Mouse (Mus musculus) lung, postnatal 10 days (tissue): ENCODE data around the gene Iscu.

Experiments
- DNase-seq: peaks from one replicate; pipeline ENCODE4 v3.0.0; 2021

Iscu gene

DNA sequence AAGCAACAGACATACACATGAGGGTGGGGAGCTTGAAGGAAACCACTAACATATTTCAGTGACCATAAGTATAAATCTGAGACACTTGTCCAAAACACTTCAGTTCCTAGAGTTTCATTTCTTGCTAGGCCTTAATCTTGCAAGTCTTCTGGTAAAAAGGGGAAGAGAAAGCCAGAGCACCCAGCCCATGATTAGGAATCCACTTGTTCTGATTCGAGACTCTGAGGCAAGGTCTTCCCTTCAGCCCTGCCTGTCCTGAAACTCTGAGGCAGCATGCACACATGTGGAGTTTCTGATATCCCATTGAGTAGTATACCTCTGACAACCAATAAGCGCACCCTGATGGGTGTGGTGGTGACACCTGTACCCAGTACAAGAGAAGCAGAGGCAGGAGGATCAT lies 11.0 kb upstream of the Iscu start:
- no peak for DNase-seq

DNA sequence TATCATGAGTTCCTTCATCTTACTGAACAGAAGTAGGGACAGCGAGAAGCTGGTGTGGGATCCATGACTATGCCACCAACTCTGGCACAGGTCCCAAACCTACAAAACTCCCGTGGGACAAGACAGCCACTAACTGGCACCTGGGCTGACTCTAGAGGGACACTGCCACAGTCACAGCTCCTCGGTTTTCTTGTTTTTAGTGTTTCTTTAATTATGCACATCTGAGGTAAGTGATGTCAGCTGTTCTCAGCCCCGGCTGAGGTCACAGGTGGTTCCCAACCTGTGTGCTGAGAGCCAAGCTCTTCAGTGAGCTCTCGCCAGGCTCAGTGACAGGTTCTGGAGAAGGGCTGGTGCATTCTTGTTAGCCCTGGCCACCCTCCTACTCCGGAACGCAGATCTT lies 8.1 kb upstream of the Iscu start:
- no peak for DNase-seq

DNA sequence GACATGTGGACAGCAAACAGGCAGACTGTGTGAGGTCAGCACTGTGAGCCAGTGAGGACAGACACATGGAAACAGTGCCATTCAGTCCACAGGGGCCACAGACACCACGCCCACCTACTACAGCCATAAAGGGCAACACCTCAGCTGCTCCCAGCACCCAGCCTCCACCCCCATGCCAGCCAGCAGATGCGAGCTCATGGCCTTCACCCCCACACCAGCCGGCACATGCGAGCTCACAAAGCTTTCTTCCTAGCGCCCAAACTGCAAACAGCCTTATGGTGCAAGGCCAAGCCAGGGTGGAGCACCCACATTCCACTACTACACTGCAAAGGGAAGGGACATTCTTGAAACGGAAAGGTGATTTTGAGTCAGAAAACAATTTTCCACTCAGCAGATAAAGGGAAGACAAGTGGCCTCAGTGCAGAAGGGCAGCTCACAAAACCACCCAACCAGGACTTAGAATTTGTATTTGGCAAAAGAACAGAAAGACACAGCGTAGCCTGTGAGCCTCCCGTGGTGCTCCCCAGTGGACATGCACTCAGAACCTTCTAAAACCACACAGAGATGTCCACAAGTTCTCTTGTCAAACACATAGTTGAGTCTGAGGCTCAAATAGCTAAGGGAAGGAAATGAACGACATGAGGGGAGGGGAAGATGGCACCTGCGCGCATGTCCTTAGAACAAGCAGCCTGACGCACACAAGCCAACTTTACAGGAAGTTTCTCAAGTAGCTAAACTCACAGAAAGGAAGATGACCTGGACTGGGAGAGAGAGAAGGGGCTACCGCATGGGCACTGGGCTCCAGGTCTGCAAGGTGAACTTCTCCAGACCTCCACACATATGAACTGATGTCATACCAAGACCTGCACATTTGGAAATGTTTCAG lies 6.7 kb upstream of the Iscu start:
- DNase-seq = no peak

DNA sequence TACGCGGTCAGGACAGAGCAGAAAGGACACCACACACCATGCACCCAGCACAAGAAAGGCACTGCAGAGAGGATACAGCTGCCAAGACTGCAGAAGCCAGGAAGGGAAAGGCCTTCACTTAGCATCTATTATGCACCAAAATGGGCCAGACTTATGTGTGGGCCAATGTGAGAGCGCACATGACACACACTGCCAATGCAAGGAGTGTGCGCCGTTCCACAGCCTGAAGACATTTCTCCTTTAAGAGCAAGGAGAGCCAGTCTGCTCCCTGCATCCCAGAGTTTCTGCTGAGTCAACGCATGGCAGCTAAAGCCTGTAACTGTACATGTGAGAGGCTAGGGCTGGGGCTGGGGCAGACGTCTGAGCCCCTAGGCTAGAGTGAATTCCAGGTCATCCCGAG lies 3.7 kb upstream of the Iscu start:
- DNase-seq = no peak

DNA sequence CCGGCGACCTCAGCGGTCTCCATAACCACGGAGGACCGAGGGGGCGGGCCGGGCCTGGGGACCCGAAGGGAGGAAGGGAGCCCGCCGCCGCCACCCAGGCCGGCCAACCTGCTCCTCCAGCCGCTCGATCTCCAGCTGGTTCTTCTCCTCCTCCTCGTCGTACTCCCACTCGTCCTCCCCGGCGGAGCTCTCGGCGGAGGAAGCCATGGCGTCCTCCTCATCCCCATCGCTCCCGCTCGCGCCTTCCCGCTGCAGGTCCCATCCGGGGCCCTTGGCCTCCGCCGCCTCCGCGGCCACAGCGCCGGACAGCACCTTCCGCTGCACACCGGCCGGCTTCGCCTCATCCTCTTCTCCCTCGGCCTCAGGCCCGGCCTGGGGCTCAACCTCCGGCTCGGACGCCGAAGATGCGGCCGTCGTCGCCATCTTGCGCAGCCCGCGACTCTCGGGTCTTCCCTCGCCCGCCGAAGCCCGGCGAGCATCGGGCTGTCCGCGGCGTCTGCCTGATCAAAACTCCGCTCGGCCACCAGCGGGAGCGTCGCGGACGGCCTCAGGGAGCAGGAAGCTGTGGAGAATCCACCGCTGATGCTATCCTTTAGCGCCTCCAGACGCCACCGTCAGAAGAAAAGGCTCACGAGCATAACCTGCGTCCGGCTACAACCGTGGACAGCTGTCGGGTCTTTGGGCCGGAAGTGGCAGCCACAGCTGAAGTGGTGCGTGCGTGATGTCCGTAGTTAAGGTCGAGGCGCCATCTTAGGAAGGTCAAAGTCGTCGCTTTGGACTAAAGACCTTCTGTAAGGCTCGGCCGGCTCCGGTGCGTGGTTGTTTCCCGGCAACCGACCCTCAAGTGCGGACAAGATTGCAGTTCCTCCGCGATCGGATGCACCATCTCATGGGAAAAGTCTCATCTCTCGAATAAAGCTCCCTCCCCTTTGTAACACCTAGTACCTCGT lies 1.1 kb upstream of the Iscu start:
- peak; percentile 92 for DNase-seq

DNA sequence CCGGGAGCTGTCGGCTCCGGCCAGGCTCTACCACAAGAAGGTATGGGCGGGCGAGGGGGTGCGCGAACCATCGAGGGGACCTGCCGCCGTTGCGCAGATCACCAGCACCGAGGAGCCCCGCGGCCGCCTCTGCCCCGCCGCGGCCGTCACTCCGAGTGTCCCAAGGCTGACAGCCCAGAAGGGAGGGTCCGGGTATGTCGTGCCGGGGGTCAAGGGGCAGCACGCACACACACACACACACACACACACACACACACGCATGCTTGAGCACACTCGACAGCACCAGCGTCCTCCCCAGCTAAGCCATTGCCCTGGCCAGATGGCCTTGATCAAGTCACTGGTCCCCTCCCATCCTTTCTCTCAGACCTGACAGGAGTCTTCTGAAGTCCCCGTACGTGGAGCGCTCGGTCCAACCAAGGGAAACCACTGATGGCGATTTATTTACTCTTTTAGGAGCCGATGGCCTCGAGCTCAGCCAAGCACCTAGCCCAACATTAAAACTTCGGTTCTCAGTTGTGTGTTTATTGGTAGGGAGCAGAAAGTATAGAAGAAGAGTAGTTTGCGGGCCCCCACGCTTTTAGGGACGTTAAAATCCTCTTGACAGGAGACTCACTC lies 464 bp downstream of the Iscu start:
- DNase-seq = peak; percentile 33

DNA sequence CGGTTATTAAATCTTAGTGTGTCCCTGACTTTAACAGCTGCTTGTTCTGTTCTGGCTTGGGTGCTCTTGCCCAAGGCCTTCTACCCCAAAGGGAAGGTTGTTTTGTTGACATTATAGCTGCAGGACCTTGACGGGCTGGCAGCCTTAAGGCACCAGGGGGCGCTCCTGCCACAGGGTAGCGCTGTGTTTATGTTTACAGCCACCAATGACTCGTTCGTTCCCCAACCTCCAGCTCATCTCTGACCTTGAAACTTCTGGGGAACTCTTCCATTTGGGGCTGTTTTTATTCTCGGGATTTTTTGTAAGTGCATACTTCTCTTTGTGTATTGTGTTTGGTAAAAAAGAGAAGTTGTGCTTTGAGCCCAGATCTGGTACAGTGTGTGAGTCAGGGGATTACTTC lies 1.1 kb downstream of the Iscu start:
- peak; percentile 93 for DNase-seq

DNA sequence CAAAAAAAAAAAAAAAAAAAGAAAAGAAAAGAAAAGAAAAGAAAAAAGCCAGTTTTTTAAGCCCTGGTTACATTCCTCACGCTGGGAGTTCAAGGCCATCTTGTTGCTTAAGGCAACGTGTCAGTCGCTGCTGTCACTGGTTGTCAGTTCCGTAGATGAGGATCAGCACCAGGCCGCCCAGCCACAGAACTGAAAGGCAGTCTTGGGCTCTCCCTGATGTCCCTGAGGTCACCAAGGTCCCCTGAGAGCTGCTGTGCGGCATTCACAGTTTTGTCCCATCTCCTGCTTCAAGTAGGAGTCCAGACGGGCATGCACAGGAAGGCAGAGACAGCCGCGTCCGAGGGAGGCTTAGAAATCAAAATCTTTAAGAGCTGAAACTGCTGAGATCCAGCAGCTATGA lies 3.0 kb downstream of the Iscu start:
- DNase-seq = no peak

DNA sequence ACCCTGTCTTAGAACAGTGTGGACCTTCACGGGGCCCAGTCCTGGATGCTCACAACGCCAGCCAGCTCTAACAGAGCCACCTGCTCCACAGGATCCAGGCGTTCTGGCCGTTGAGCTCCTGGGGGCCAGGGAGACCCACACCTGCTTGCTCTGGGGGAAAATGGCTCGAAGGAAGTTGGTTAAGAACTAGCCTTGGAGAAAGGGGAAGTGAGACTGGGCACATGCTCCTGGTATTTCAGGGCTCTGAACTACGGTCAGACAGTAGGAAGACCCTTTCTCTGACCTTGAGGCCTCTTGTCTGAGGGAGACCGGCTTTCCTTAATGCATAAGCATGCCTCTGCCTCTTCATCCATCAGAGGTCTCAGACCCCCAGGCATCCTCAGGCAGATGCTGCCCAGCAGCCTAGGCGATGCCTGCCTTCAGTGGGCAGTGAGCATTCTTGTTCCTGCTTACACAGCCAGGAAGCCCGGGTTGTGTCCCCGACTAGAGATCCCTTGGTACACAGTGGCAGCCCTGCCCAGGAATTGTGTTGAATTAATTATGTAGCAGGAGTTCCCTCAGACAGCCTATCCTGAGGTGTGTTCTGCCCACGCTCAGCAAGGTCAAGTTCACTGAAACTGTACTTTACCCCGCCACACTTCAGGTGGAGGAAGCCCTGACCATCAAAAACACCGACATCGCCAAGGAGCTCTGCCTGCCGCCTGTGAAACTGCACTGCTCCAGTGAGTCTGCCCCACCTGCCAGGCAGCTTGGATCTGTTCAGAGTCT lies 3.8 kb downstream of the Iscu start:
- DNase-seq = no peak

DNA sequence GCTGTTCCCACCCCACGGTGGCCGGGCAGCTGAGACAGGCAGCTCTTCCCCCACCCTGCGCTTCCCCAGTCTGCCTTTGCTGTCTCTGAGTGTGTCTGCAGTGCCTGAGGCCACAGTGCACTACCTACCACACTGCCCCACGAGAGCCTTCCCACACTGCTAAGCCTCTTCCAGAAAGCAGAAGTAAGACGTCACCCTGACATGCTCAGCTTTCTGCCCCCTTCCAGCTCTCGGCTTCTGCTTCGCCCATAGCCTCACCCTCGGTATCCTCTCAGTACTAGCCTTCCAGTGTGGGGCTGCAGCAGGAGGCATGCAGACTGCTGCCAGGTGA lies 4.3 kb downstream of the Iscu start:
- DNase-seq = no peak

DNA sequence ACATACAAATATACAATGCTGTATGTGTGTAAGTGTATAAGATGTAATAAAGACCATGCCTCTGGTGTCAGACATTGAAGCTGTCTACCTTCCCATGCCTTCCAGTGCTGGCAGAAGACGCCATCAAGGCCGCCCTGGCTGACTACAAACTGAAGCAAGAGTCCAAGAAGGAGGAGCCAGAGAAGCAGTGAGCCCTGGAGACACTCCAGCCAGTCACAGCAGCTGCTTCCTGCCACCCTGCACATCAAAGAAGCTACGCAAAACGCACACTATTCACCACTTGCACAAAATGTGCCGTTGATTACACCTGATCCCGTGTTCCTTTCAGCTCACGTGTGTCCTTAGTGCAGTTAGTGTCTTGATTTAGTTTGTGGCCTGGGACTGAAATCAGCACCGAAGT lies 5.2 kb downstream of the Iscu start:
- peak; percentile 63 for DNase-seq

DNA sequence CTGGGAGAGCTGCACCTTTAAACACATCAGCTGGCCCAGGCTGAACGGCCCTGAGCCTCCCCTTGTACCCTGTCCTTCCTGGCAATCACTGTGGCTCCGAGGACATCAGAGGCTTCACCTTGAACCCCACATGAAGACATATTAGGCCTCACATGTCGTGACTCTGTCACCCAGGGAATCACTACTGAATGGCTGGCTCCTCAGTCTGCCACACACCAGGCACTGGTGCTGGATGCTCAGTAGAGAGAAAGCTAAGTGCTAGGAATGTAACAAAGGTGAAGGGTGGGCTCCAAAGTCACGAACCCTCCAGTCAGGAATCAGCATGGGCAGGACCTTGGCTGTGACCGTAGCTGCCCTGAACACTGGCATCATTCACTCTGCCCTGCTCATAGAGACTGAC lies 7.0 kb downstream of the Iscu start:
- DNase-seq = no peak

DNA sequence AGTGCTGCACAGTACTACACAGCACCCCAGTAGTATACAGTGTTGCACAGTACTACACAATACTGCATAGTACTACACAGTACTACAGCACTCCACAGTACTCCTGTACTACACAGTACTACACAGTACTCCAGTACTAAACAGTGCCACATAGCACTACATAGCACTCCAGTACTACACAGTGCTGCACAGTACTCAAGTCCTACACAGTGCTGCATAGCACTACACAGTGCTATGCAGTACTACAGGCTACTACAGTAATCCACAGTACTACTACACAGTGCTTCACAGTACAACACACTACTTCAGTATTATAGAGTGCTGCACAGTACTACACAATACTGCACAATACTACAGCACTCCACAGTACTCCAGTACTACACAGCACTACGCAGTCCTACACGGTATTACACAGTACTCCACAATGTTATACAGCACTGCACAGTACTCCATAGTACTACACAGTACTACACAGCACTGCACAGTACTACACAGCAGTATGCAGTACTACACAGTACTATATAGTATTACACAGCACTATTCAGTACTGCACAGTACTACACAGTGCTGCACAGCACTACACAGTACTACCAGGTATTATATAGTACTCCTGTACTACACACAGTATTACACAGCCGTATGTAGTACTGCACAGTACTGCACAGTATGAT lies 7.7 kb downstream of the Iscu start:
- no peak for DNase-seq

DNA sequence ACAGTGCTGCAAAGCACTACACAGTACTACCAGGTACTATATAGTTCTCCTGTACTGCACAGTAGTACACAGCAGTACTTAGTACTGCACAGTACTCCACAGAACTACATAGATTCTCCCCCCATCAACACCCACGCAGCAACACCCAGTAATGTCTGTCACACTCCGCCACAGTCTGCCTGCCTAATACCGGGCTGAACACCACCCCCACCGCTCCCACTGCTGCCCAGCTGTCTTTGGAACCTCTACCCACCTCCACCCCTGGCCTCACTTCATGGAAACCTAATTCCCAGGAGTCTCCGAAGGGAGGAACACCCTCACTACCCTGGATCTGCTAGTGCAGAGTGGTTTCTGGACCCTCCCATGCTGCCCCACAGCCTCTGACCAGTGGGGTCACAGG lies 8.2 kb downstream of the Iscu start:
- no peak for DNase-seq

DNA sequence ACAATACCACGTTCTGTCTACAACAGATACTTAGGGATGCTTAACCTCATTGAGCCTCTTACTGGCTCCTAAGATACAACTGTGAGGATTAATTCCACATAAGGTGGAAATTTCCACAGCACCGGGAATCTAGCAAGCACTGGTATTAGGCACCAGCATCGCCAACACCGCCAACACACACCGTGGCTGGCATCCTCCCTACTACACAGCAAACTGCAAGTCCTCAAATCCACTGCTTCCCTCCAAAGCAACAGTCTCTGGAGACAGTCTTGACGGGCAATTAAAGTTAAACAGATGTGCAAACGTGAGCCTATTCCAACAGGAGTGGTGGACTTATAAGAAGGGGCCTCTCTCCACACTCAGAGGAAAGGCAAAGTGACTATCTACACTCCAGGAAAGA lies 8.7 kb downstream of the Iscu start:
- no peak for DNase-seq

DNA sequence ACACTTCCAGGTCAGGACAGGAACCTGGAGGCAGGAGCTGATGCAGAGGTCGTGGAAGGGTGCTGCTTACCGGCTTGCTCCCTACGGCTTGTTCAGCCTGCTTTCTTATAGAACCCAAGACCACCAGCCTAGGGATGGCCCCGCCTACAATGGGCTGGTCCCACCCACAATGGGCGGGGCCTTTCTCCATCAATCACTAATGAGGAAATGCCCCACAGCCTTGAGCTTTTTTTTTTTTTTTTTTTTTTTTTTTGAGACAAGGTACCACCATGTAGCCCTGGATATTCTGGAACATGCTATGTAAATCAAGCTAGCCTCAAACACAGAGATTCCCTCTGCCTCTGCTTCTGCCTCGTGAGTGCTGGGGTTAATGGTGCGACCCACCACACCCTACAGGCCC lies 9.3 kb downstream of the Iscu start:
- DNase-seq = no peak

DNA sequence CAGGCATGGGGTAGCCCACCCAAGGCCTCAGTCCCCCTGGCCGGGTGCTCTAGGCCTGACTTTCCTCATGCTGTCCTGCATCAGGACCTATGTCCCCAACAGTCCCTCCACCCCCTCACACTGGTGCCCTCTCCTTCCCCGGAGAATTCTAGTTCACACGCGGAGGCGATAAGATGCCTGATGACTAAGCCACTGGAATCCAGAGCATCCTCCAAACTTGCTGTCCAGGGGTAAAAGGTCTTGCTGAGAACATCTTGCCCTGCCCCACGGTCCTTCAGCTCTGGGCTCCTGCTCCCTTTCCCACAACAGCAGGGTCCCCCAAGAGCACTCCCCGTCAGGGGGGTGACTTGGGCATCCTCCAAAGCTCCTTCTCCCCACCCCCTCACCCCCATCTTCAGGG lies 10.1 kb downstream of the Iscu start:
- DNase-seq = no peak

DNA sequence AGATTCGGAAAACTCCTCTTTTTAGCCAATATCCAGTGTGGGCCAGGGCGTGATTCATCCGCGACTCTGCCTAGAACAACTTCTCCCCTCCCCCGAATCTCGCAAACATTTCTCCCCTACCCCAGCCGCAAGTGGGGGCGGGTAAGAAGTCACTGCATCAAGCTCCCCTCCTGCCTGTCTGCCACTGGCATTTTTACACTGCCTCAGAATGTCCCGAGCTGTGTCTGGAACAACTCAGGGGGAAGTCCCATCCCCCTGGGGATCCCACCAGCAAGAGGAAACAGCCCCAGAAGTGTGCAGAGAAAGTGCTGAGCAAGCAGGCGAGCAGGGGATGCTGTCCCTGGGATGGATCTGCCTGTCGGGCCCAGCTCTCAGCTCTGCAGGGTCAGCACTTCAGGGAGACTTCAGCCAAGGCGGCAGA lies 11.0 kb downstream of the Iscu start:
- DNase-seq = peak; percentile 78

DNA sequence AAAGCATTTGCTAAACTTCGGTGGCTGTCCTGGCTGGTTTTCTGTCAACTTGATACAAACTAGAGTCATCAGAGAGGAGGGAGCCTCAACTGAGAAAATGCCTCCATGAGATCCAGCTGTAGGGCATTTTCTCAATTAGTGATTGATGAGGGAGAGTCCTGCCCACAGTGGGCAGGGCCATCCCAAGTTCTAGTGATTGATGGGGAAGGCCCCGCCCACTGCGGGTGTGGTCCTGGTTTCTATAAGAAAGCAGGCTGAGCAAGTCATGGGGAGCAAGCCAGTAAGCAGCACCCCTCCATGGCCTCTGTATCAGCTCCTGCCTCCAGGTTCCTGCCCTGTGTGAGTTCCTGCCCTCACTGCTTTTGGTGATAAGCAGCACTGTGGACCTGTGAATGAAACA lies 11.6 kb downstream of the Iscu start:
- DNase-seq = peak; percentile 68

DNA sequence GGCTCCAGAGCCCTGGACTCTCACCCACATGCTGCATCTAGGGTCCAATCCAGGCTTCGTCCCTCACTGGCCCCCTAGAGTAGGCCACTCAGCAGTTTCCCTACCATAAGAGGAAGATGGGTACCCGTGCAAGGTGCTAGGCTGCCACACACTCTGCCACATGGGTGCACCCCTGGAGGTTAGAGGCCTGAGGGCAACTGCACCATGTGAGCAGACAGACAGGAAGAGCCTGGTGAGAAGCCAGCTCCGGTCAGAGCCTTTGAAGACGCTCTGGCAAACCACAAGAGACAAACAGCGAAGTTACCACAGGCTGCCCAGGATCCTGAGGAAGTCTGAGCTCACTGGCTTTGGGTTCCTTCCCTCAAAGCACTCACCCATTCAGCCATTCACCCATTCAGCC lies 14.4 kb downstream of the Iscu start:
- DNase-seq = no peak

DNA sequence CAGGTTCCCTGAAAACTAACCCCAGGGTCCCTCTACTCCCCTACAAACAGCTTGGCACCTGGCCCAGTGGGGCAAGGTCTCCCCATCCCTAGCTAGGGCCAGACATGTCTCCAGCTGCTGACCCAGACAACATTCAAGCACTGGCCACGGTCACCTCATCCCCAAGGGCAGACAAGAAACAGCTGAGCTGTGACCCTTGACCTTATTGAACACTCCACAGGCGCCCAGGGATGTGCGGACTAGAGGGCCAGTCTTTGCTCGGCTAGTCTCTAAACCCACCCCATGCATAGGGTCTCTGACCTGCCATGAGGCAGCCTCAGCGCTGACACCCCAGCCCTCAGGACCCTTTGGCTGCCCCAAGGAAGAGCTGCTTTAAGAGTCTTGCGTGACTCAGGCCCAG lies 16.1 kb downstream of the Iscu start:
- peak; percentile 57 for DNase-seq

DNA sequence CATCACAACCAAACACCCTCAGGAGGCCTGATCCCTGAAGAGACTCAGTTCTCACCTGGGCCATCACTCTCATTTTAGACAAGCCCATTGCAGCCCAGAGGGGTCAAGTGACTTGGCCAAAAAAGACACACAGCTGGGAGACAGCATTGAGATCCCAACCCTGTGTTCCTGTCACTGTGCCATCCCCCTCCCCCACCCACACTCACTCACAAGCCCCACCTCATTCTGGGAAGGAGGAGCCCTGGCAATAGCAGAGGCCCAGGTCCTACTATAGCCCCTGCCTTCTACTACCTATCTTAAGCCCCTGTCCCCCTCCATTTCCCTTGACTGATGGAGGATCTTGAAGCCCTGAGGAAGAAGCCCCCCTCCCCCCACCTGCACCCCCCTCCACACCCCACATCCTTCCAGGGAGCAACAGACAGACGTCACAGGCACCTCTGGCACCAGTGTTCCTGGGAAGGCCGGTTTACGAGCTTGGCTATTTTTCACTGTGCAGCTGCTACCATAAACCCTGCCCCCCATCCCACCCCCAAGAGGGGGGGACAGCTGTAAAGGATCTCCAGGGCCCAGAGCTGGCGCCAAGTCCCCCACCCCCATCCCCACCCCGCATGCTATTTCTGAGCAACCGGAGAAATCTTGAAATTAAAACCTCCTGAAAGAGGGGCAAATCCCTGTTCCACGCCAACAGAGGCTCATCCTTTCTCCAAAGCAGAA lies 16.7 kb downstream of the Iscu start:
- DNase-seq = peak; percentile 82
